Mouse (Mus musculus): Measurements from ENCODE around the gene Thoc5. TPM values are rescaled to one million over a fixed set of nuclear protein-coding genes. Genes with fewer than 3 reads are reported as not detected.

The Thoc5 gene
- 25.4 and 28.2 TPM in 2 replicates for polyA plus RNA-seq (2021; fragmentation: Nextera tagmentation)
- long read RNA-seq, experiment 1, transcript Thoc5-201 (20 exons, 2,235 nt), result major isoform, 31 of 60 reads
- long read RNA-seq, experiment 1, partial matches to known transcripts, result 6 of 60 reads
- long read RNA-seq, experiment 1, other reads (novel, unspliced or antisense), result 23 of 60 reads
- long read RNA-seq, experiment 2, transcript Thoc5-201 (20 exons, 2,235 nt), result major isoform, 107 of 251 reads
- long read RNA-seq, experiment 2, partial matches to known transcripts, result 14 of 251 reads
- long read RNA-seq, experiment 2, other reads (novel, unspliced or antisense), result 130 of 251 reads

GRCm38 (mm10) chr11:4894848-4895816, at the start of gene Thoc5:
Gene Thoc5, plus strand, starts transcription at chr11:4895320.

GRCm38 (mm10) chr11:4849258-4849943, 45.7 kb upstream of the Thoc5 start, which contains the start of gene Nf2:
Gene Nf2, minus strand, starts transcription at chr11:4849536.

GRCm38 (mm10) chr11:4873755-4874475, 21.2 kb upstream of the Thoc5 start, which contains the start of gene Nipsnap1:
Gene Nipsnap1, plus strand, starts transcription at chr11:4873951.

GRCm38 (mm10) chr11:4947813-4948174, 52.7 kb downstream of the Thoc5 start, which contains the start of gene Nefh:
Gene Nefh, minus strand, starts transcription at chr11:4948064.

Small RNAs within 50 kb of the gene (microRNA-seq; reads per million reads assigned to microRNA genes)
- gene Mir6918, result 4.3 reads per million, percentile 16 among the genes with 10 or more reads in this experiment

Other genes with a start within 250 kb of the Thoc5 start
- 1,556 and 1,759 TPM in 2 replicates for gene Uqcr10, start 191.0 kb upstream of the Thoc5 start, polyA plus RNA-seq (2021; fragmentation: Nextera tagmentation)
- 76.3 and 82.8 TPM in 2 replicates for gene Zmat5, start 190.6 kb upstream of the Thoc5 start, polyA plus RNA-seq (2021; fragmentation: Nextera tagmentation)
- 36.4 and 37.8 TPM in 2 replicates for gene Cabp7, start 148.5 kb upstream of the Thoc5 start, polyA plus RNA-seq (2021; fragmentation: Nextera tagmentation)
- 18.3 and 18.7 TPM in 2 replicates for gene Nf2, start 45.8 kb upstream of the Thoc5 start, polyA plus RNA-seq (2021; fragmentation: Nextera tagmentation)
- 102 and 117 TPM in 2 replicates for gene Nipsnap1, start 21.4 kb upstream of the Thoc5 start, polyA plus RNA-seq (2021; fragmentation: Nextera tagmentation)
- gene Nefh, start 52.7 kb downstream of the Thoc5 start, polyA plus RNA-seq (2021; fragmentation: Nextera tagmentation), result 12.1 and 15.7 TPM in 2 replicates
- 94.4 and 139 TPM in 2 replicates for gene Ap1b1, start 91.5 kb downstream of the Thoc5 start, polyA plus RNA-seq (2021; fragmentation: Nextera tagmentation)
- 125 and 143 TPM in 2 replicates for gene Rasl10a, start 162.8 kb downstream of the Thoc5 start, polyA plus RNA-seq (2021; fragmentation: Nextera tagmentation)
- gene Gas2l1, start 170.0 kb downstream of the Thoc5 start, polyA plus RNA-seq (2021; fragmentation: Nextera tagmentation), result 17.9 and 24.5 TPM in 2 replicates
- 21.3 and 23.8 TPM in 2 replicates for gene Rhbdd3, start 203.6 kb downstream of the Thoc5 start, polyA plus RNA-seq (2021; fragmentation: Nextera tagmentation)
- gene Ewsr1, start 203.9 kb downstream of the Thoc5 start, polyA plus RNA-seq (2021; fragmentation: Nextera tagmentation), result 115 and 120 TPM in 2 replicates